Mouse (Mus musculus) MEL (cell line): Measurements from ENCODE around the gene Smyd3. TPM values are rescaled to one million over a fixed set of nuclear protein-coding genes. Genes with fewer than 3 reads are reported as not detected.

Source experiments
- DNase-seq: peaks from one replicate; pipeline ENCODE4 v3.0.0; 2011; ENCODE audit warnings: low read depth, low spot score
- H3K27ac ChIP-seq: 2 replicates; pipeline ENCODE4 v1.5.1; 2012; ENCODE audit warnings: low read depth, mild to moderate bottlenecking, control low read depth, low read length, moderate library complexity; ENCODE audit not compliant: control insufficient read depth
- H3K27me3 ChIP-seq, 2 experiments: fragments of 150-350 bp in 1 of 2; sonication (generic) in 1 of 2; 2 replicates each; pipeline ENCODE4 v1.6.1; 2012; ENCODE audit warnings: low read length in 2 of 2, mild to moderate bottlenecking in 2 of 2, improper control_type of control experiment in 1 of 2, moderate library complexity in 1 of 2; ENCODE audit not compliant: insufficient read depth in 2 of 2, control insufficient read depth in 1 of 2
- H3K36me3 ChIP-seq, 2 experiments: 2 replicates each; pipeline ENCODE4 v1.6.1; 2012 to 2014; ENCODE audit warnings: low read length in 2 of 2, improper control_type of control experiment in 1 of 2, inconsistent platforms in 1 of 2, mild to moderate bottlenecking in 1 of 2; ENCODE audit not compliant: insufficient read depth in 2 of 2, control insufficient read depth in 1 of 2
- H3K4me1 ChIP-seq, 2 experiments: fragments of 150-350 bp in 1 of 2; sonication (generic) in 1 of 2; 2 replicates each; pipeline ENCODE4 v1.6.1; 2012; ENCODE audit warnings: low read length in 2 of 2, improper control_type of control experiment in 1 of 2, mild to moderate bottlenecking in 1 of 2; ENCODE audit not compliant: insufficient read depth in 2 of 2, control insufficient read depth in 1 of 2
- H3K4me3 ChIP-seq, 2 experiments: fragments of 150-350 bp in 1 of 2; sonication (generic) in 1 of 2; 2 replicates each; pipeline ENCODE4 v1.5.1; 2012; ENCODE audit warnings: low read depth in 2 of 2, low read length in 2 of 2, mild to moderate bottlenecking in 2 of 2, moderate library complexity in 2 of 2, control low read depth in 1 of 2, improper control_type of control experiment in 1 of 2; ENCODE audit not compliant: control insufficient read depth in 1 of 2, insufficient read depth in 1 of 2
- H3K79me2 ChIP-seq: 2 replicates; pipeline ENCODE4 v1.6.1; 2012; ENCODE audit warnings: mild to moderate bottlenecking, low read length, moderate library complexity; ENCODE audit not compliant: control insufficient read depth, poor library complexity, insufficient read depth
- H3K9ac ChIP-seq: 2 replicates; pipeline ENCODE4 v1.6.1; 2012; ENCODE audit warnings: low read depth, mild to moderate bottlenecking, control low read depth, low read length, moderate library complexity; ENCODE audit not compliant: control insufficient read depth, poor library complexity, severe bottlenecking
- H3K9me3 ChIP-seq: fragments of 150-350 bp; sonication (generic); replicated peaks from 2 replicates; pipeline ENCODE4 v1.6.1; 2012; ENCODE audit warnings: mild to moderate bottlenecking, low read length, improper control_type of control experiment, moderate library complexity; ENCODE audit not compliant: insufficient read depth
- BHLHE40 ChIP-seq: IDR thresholded peaks from 2 replicates; pipeline ENCODE4 v1.6.1; 2012; ENCODE audit warnings: low read depth, mild to moderate bottlenecking, inconsistent platforms, low read length, improper control_type of control experiment, borderline replicate concordance
- CHD1 ChIP-seq: IDR thresholded peaks from 2 replicates; pipeline ENCODE4 v1.6.1; 2012; ENCODE audit warnings: low read depth, mild to moderate bottlenecking, inconsistent platforms, low read length, improper control_type of control experiment
- CHD2 ChIP-seq: IDR thresholded peaks from 2 replicates; pipeline ENCODE4 v1.6.1; 2011; ENCODE audit warnings: low read length, improper control_type of control experiment
- E2F4 ChIP-seq: IDR thresholded peaks from 2 replicates; pipeline ENCODE4 v1.6.1; 2011; ENCODE audit warnings: low read depth, low read length, improper control_type of control experiment, borderline replicate concordance
- ETS1 ChIP-seq: IDR thresholded peaks from 2 replicates; pipeline ENCODE4 v1.6.1; 2012; ENCODE audit warnings: low read depth, mild to moderate bottlenecking, inconsistent platforms, low read length, improper control_type of control experiment, moderate library complexity
- GABPA ChIP-seq: IDR thresholded peaks from 2 replicates; pipeline ENCODE4 v1.6.1; 2012; ENCODE audit warnings: low read depth, mild to moderate bottlenecking, inconsistent platforms, low read length, improper control_type of control experiment, moderate library complexity
- GATA1 ChIP-seq: IDR thresholded peaks from 2 replicates; pipeline ENCODE4 v1.6.1; 2011; ENCODE audit warnings: low read depth, low read length, improper control_type of control experiment
- JUND ChIP-seq: IDR thresholded peaks from 2 replicates; pipeline ENCODE4 v1.6.1; 2011; ENCODE audit warnings: low read depth, mild to moderate bottlenecking, improper control_type of control experiment, low read length
- KAT2A ChIP-seq: conservative IDR thresholded peaks from 2 replicates; pipeline ENCODE4 v1.6.1; 2012; ENCODE audit warnings: low read depth, low read length, improper control_type of control experiment, inconsistent platforms
- MAX ChIP-seq: IDR thresholded peaks from 2 replicates; pipeline ENCODE4 v1.6.1; 2011; ENCODE audit warnings: low read length, improper control_type of control experiment
- MEF2A ChIP-seq: IDR thresholded peaks from 2 replicates; pipeline ENCODE4 v1.6.1; 2014; ENCODE audit warnings: low read depth, mild to moderate bottlenecking, inconsistent platforms, low read length, improper control_type of control experiment; ENCODE audit not compliant: poor library complexity, insufficient replicate concordance, severe bottlenecking; ENCODE audit errors: extremely low read depth
- MYB ChIP-seq: IDR thresholded peaks from 2 replicates; pipeline ENCODE4 v1.6.1; 2011; ENCODE audit warnings: mild to moderate bottlenecking, low read depth, low read length, improper control_type of control experiment
- NELFE ChIP-seq: IDR thresholded peaks from 2 replicates; pipeline ENCODE4 v1.6.1; 2011; ENCODE audit warnings: low read depth, low read length, improper control_type of control experiment
- POLR2A ChIP-seq, 2 experiments: IDR thresholded peaks; 2 replicates each; pipeline ENCODE4 v1.6.1; 2011 to 2012; ENCODE audit warnings: low read length in 2 of 2, mild to moderate bottlenecking in 2 of 2, control low read depth in 1 of 2, improper control_type of control experiment in 1 of 2, low read depth in 1 of 2, moderate library complexity in 1 of 2; ENCODE audit not compliant: control insufficient read depth in 1 of 2, insufficient read depth in 1 of 2, poor library complexity in 1 of 2
- POLR2AphosphoS2 ChIP-seq: IDR thresholded peaks from 2 replicates; pipeline ENCODE4 v1.6.1; 2011; ENCODE audit warnings: low read length, improper control_type of control experiment
- POLR2AphosphoS5 ChIP-seq: IDR thresholded peaks from 2 replicates; pipeline ENCODE4 v1.6.1; 2012; ENCODE audit warnings: low read depth, borderline replicate concordance, mild to moderate bottlenecking, inconsistent platforms, low read length, moderate library complexity, mixed read lengths
- RAD21 ChIP-seq: IDR thresholded peaks from 2 replicates; pipeline ENCODE4 v1.6.1; 2011; ENCODE audit warnings: mild to moderate bottlenecking, low read depth, low read length, improper control_type of control experiment
- RCOR1 ChIP-seq: IDR thresholded peaks from 2 replicates; pipeline ENCODE4 v1.6.1; 2012; ENCODE audit warnings: low read depth, mild to moderate bottlenecking, inconsistent platforms, low read length, improper control_type of control experiment
- SMC3 ChIP-seq: IDR thresholded peaks from 2 replicates; pipeline ENCODE4 v1.6.1; 2011; ENCODE audit warnings: low read depth, low read length, improper control_type of control experiment
- UBTF ChIP-seq: IDR thresholded peaks from 2 replicates; pipeline ENCODE4 v1.6.1; 2012; ENCODE audit warnings: low read depth, mild to moderate bottlenecking, inconsistent platforms, low read length, improper control_type of control experiment, moderate library complexity, borderline replicate concordance; ENCODE audit not compliant: insufficient read depth
- ZKSCAN1 ChIP-seq: IDR thresholded peaks from 2 replicates; pipeline ENCODE4 v1.6.1; 2012; ENCODE audit warnings: low read depth, mild to moderate bottlenecking, inconsistent platforms, low read length, improper control_type of control experiment, moderate library complexity
- ZMIZ1 ChIP-seq: IDR thresholded peaks from 2 replicates; pipeline ENCODE4 v1.6.1; 2012; ENCODE audit warnings: low read depth, mild to moderate bottlenecking, inconsistent platforms, low read length, improper control_type of control experiment, moderate library complexity
- ZNF384 ChIP-seq: IDR thresholded peaks from 2 replicates; pipeline ENCODE4 v1.6.1; 2012; ENCODE audit warnings: low read depth, mild to moderate bottlenecking, inconsistent platforms, low read length, improper control_type of control experiment
- polyA plus RNA-seq, 2 experiments: library from polyadenylated mRNA; stranded (reverse) in 1 of 2; unstranded in 1 of 2; fragments of >175 nt in 1 of 2; fragments of >200 nt in 1 of 2; gene quantifications; 2 replicates each; pipeline versions ENCODE4 v1.2.1 to v1.2.4; 2012; ENCODE audit warnings: low replicate concordance in 2 of 2, low read depth in 1 of 2; ENCODE audit not compliant: insufficient read length in 2 of 2, insufficient read depth in 1 of 2, missing spikeins in 1 of 2
- total RNA-seq: library from RNA; depleted of rRNA; stranded (reverse); fragments of 300-350 nt; gene quantifications from 2 replicates; pipeline ENCODE4 v1.2.3, GENCODE M21; 2012

Smyd3 gene
- total and polyA plus RNA-seq, 3 experiments: 13.3 to 18.2 TPM; not detected in 1

- no peaks in the 10 kb centered on the region; a peak in 1 of 4 replicates for H3K4me1 ChIP-seq
- H3K27ac ChIP-seq: no peak overlapping the region
- H3K9me3 ChIP-seq: no peaks in the 10 kb centered on the region
- H3K79me2 ChIP-seq: no peaks in the 10 kb centered on the region
- TF ChIP-seq ZNF384 (no peak), KAT2A (no peak)
- no peak for DNase-seq
- no peak overlapping the region for H3K9ac ChIP-seq
- H3K36me3 ChIP-seq: no peaks in the 10 kb centered on the region
- H3K4me3 ChIP-seq: no peak overlapping the region
- H3K27me3 ChIP-seq: no peaks in the 10 kb centered on the region
Measured at GRCm38 (mm10) chr1:179025169-179025568, 492.7 kb downstream of the Smyd3 start.

- H3K9me3 ChIP-seq: no peaks in the 10 kb centered on the region
- TF ChIP-seq MEF2A (no peak), RCOR1 (no peak), POLR2AphosphoS2 (no peak), SMC3 (no peak), ZMIZ1 (no peak), ZNF384 (no peak), MAX (no peak), E2F4 (no peak), UBTF (no peak)
- no peak overlapping the region for H3K9ac ChIP-seq
- H3K4me1 ChIP-seq: no peaks in the 10 kb centered on the region; a peak in 1 of 4 replicates
- H3K27me3 ChIP-seq: no peaks in the 10 kb centered on the region
- H3K79me2 ChIP-seq: no peaks in the 10 kb centered on the region
- no peaks in the 10 kb centered on the region for H3K36me3 ChIP-seq
- DNase-seq: no peak
- H3K4me3 ChIP-seq: no peak overlapping the region
- no peak overlapping the region for H3K27ac ChIP-seq
Measured at GRCm38 (mm10) chr1:179023486-179023885, 494.4 kb downstream of the Smyd3 start.

GRCm38 (mm10) chr1:179017428-179017827 lies 500.4 kb downstream of the Smyd3 start:
- Histone ChIP-seq H3K79me2 (no peaks in the 10 kb centered on the region), H3K4me3 (no peak overlapping the region), H3K27ac (no peak overlapping the region), H3K9me3 (no peaks in the 10 kb centered on the region), H3K27me3 (no peaks in the 10 kb centered on the region), H3K36me3 (no peaks in the 10 kb centered on the region), H3K4me1 (no peaks in the 10 kb centered on the region), H3K9ac (no peak overlapping the region)
- DNase-seq: no peak
- TF ChIP-seq POLR2A (IDR thresholded peaks at IDR 0.05; ENCODE audit: control insufficient read depth in 1 of 2, insufficient read depth in 1 of 2, low read depth in 1 of 2, low read length in 2 of 2, poor library complexity in 1 of 2) (no peak), CHD2 (no peak), POLR2AphosphoS5 (no peak), MYB (no peak), ETS1 (no peak), KAT2A (no peak), JUND (no peak), GABPA (no peak), ZKSCAN1 (no peak), ZNF384 (no peak), RAD21 (no peak), BHLHE40 (no peak), NELFE (no peak), MEF2A (no peak), GATA1 (no peak), CHD1 (no peak)
